Mouse (Mus musculus) hindbrain, embryonic 11.5 days (tissue): ENCODE results near the gene Ttc9b. TPM values are rescaled to one million over a fixed set of nuclear protein-coding genes. Genes with fewer than 3 reads are reported as not detected.

ENCODE experiments used
- ATAC-seq: fragments of 200-750 bp; cut with Nextera tagmentation; 2 replicates; pipeline ENCODE4 v1.8.0; 2017; ENCODE audit warnings: mild to moderate bottlenecking, moderate TSS enrichment, moderate library complexity; ENCODE audit not compliant: low FRiP score
- DNase-seq: peaks from one replicate; pipeline ENCODE4 v3.0.0-alpha.2; 2015; ENCODE audit warnings: low spot score
- H3K27ac ChIP-seq: fragments of 300-500 bp; sonication (generic); 2 replicates; pipeline ENCODE4 v1.5.1; 2014; ENCODE audit warnings: mild to moderate bottlenecking, low read depth, low read length
- H3K27me3 ChIP-seq: fragments of 300-500 bp; sonication (generic); 2 replicates; pipeline ENCODE4 v1.6.1; 2014; ENCODE audit warnings: mild to moderate bottlenecking, low read length, moderate library complexity, mixed read lengths; ENCODE audit not compliant: control insufficient read depth, insufficient read depth
- H3K36me3 ChIP-seq: fragments of 300-500 bp; sonication (generic); 2 replicates; pipeline ENCODE4 v1.6.1; 2014; ENCODE audit warnings: mild to moderate bottlenecking, low read length, moderate library complexity, mixed read lengths; ENCODE audit not compliant: control insufficient read depth, insufficient read depth
- H3K4me1 ChIP-seq: fragments of 300-500 bp; sonication (generic); replicated peaks from 2 replicates; pipeline ENCODE4 v1.6.1; 2014; ENCODE audit warnings: low read length, mixed read lengths; ENCODE audit not compliant: control insufficient read depth, insufficient read depth
- H3K4me2 ChIP-seq: fragments of 300-500 bp; sonication (generic); replicated peaks from 2 replicates; pipeline ENCODE4 v1.6.1; 2014; ENCODE audit warnings: mild to moderate bottlenecking, low read depth, low read length
- H3K4me3 ChIP-seq: fragments of 300-500 bp; sonication (generic); 2 replicates; pipeline ENCODE4 v1.5.1; 2014; ENCODE audit warnings: low read depth, low read length
- H3K9ac ChIP-seq: fragments of 300-500 bp; sonication (generic); 2 replicates; pipeline ENCODE4 v1.6.1; 2014; ENCODE audit warnings: low read depth, low read length
- H3K9me3 ChIP-seq: fragments of 300-500 bp; sonication (generic); 2 replicates; pipeline ENCODE4 v1.6.1; 2016; ENCODE audit warnings: low read length; ENCODE audit not compliant: control insufficient read depth
- WGBS: fragments of 180-500 bp; shearing (Covaris S2); extraction: QIAGEN DNeasy Blood & Tissue Kit; methylation state at CpG from one replicate; pipeline ENCODE4 v1.1.7; 2014; 5-methylcytosine and 5-hydroxymethylcytosine counted together
- polyA plus RNA-seq: library from polyadenylated mRNA; unstranded; fragments of >200 nt; fragmentation: Nextera tagmentation; extraction: Ambion mirVana; gene quantifications from 2 replicates; pipeline ENCODE4 v1.2.1, GENCODE M21; 2014

The Ttc9b gene
- polyA plus RNA-seq, 1 experiment from 2014 or later = 13.4 TPM

- Histone ChIP-seq H3K4me1 (no peaks in the 10 kb centered on the region), H3K9me3 (no peaks in the 10 kb centered on the region), H3K4me2 (no peak overlapping the region), H3K27ac (no peak overlapping the region), H3K36me3 (no peaks in the 10 kb centered on the region), H3K9ac (no peak overlapping the region), H3K27me3 (peaks cover 18% of the 10 kb centered on the region), H3K4me3 (no peak overlapping the region)
- ATAC-seq = no peak
- WGBS = 4% methylated on average over 10 of the region's 10 CpGs
- peak; percentile 92 for DNase-seq
Observed at GRCm38 (mm10) chr7:27650949-27651348, 2.8 kb upstream of the Ttc9b start.

GRCm38 (mm10) chr7:27654607-27655276 is 1.0 kb downstream of the Ttc9b start:
- Histone ChIP-seq H3K4me3 (0 out of 2 replicates have a peak overlapping the region, but pooled peaks have one; percentile 48), H3K9me3 (no peaks in the 10 kb centered on the region), H3K27me3 (peaks cover 36% of the 10 kb centered on the region), H3K9ac (no peak overlapping the region), H3K36me3 (no peaks in the 10 kb centered on the region), H3K4me1 (no peaks in the 10 kb centered on the region), H3K4me2 (no peak overlapping the region), H3K27ac (no peak overlapping the region)
- DNase-seq (peak; percentile 52), ATAC-seq (no peak)
- WGBS = 66% methylated on average over 20 of the region's 20 CpGs

- H3K9ac ChIP-seq = no peak overlapping the region
- H3K4me1 ChIP-seq = no peaks in the 10 kb centered on the region
- H3K4me2 ChIP-seq = no peak overlapping the region
- no peaks in the 10 kb centered on the region for H3K9me3 ChIP-seq
- H3K27me3 ChIP-seq = peaks cover 36% of the 10 kb centered on the region
- no peak overlapping the region for H3K4me3 ChIP-seq
- 69% methylated on average over 11 of the region's 11 CpGs for WGBS
- DNase-seq = no peak
- no peak for ATAC-seq
- H3K27ac ChIP-seq = no peak overlapping the region
- H3K36me3 ChIP-seq = no peaks in the 10 kb centered on the region
Observed at GRCm38 (mm10) chr7:27655545-27655944, 1.8 kb downstream of the Ttc9b start.

GRCm38 (mm10) chr7:27656600-27656999 is 2.9 kb downstream of the Ttc9b start:
- ATAC-seq (no peak), DNase-seq (no peak)
- Histone ChIP-seq H3K9me3 (no peaks in the 10 kb centered on the region), H3K4me2 (no peak overlapping the region), H3K4me3 (no peak overlapping the region), H3K27me3 (peaks cover 36% of the 10 kb centered on the region), H3K4me1 (no peaks in the 10 kb centered on the region), H3K27ac (no peak overlapping the region), H3K9ac (no peak overlapping the region), H3K36me3 (no peaks in the 10 kb centered on the region)
- whole genome bisulfite sequencing = 85% methylated on average over 16 of the region's 16 CpGs

GRCm38 (mm10) chr7:27657824-27658395 is 4.2 kb downstream of the Ttc9b start:
- peaks cover 32% of the 10 kb centered on the region for H3K27me3 ChIP-seq
- DNase-seq (peak; percentile 5), ATAC-seq (no peak)
- H3K9me3 ChIP-seq = no peaks in the 10 kb centered on the region
- no peak overlapping the region for H3K27ac ChIP-seq
- no peak overlapping the region for H3K4me3 ChIP-seq
- no peak overlapping the region for H3K9ac ChIP-seq
- no peak overlapping the region for H3K4me2 ChIP-seq
- no peaks in the 10 kb centered on the region for H3K36me3 ChIP-seq
- 32% methylated on average over 44 of the region's 53 CpGs for WGBS
- no peaks in the 10 kb centered on the region for H3K4me1 ChIP-seq

- Histone ChIP-seq H3K36me3 (no peaks in the 10 kb centered on the region), H3K4me1 (no peaks in the 10 kb centered on the region), H3K9me3 (no peaks in the 10 kb centered on the region), H3K27ac (no peak overlapping the region), H3K27me3 (peaks cover 27% of the 10 kb centered on the region), H3K4me2 (no peak overlapping the region), H3K4me3 (no peak overlapping the region), H3K9ac (no peak overlapping the region)
- 52% methylated on average over 14 of the region's 14 CpGs for WGBS
- DNase-seq (no peak), ATAC-seq (no peak)
Observed at GRCm38 (mm10) chr7:27658712-27659663, 5.3 kb downstream of the Ttc9b start.

- WGBS = 91% methylated on average over 4 of the region's 4 CpGs
- Histone ChIP-seq H3K4me3 (no peak overlapping the region), H3K4me2 (no peak overlapping the region), H3K27ac (no peak overlapping the region), H3K4me1 (no peaks in the 10 kb centered on the region), H3K9ac (no peak overlapping the region), H3K9me3 (no peaks in the 10 kb centered on the region), H3K27me3 (peaks cover 18% of the 10 kb centered on the region), H3K36me3 (no peaks in the 10 kb centered on the region)
- DNase-seq = no peak
- ATAC-seq = no peak
Observed at GRCm38 (mm10) chr7:27662038-27662437, 8.3 kb downstream of the Ttc9b start.

GRCm38 (mm10) chr7:27673064-27673574 is 19.4 kb downstream of the Ttc9b start:
- Histone ChIP-seq H3K4me1 (peaks cover 4% of the 10 kb centered on the region; the same call in 1 of the 2 replicates), H3K27ac (no peak overlapping the region), H3K36me3 (no peaks in the 10 kb centered on the region), H3K4me3 (peak overlapping the region; percentile 92), H3K9ac (peak overlapping the region; percentile 85), H3K4me2 (peak overlapping the region; percentile 100), H3K9me3 (no peaks in the 10 kb centered on the region), H3K27me3 (no peaks in the 10 kb centered on the region)
- 68% methylated on average over 9 of the region's 9 CpGs for WGBS
- ATAC-seq = no peak
- DNase-seq = no peak
